Mouse (Mus musculus) common myeloid progenitor, adult 5-6 weeks (primary cell): ENCODE results near the gene Alad. TPM values are rescaled to one million over a fixed set of nuclear protein-coding genes. Genes with fewer than 3 reads are reported as not detected.
"Not testable (repeated sequence)": the region's sequence is repeated elsewhere in the genome, so short reads cannot be mapped to it uniquely, and the experiment has no call there.

Experiments
- ATAC-seq: replicated peaks from 2 replicates; pipeline ENCODE4 v1.8.0; 2016; ENCODE audit warnings: low read depth, mild to moderate bottlenecking, moderate TSS enrichment, inconsistent platforms; ENCODE audit not compliant: poor library complexity, severe bottlenecking
- total RNA-seq: library from RNA; stranded (forward); fragments of 200-1000, 187-1606 nt; gene quantifications from 2 replicates; pipeline ENCODE4 v1.2.3, GENCODE M21; 2017

Gene Alad
- total RNA-seq, 1 experiment from 2014 or later, result 54.8 TPM

GRCm38 (mm10) chr4:62492682-62493081 is 27.0 kb downstream of the Alad start:
- ATAC-seq, result no peak

- no peak for ATAC-seq
These were observed 31.8 kb downstream of the Alad start for GRCm38 (mm10) chr4:62487914-62488313.

- no peak for ATAC-seq
These were observed 32.5 kb downstream of the Alad start for GRCm38 (mm10) chr4:62487172-62487571.

GRCm38 (mm10) chr4:62486162-62486696 is 33.5 kb downstream of the Alad start:
- ATAC-seq, result no peak

GRCm38 (mm10) chr4:62485450-62486161 is 34.1 kb downstream of the Alad start:
- ATAC-seq, result no peak

- ATAC-seq, result peak; percentile 22; the same call in 1 of the 2 replicates
These were observed 34.8 kb downstream of the Alad start for GRCm38 (mm10) chr4:62484928-62485327.

- ATAC-seq, result peak; percentile 80
These were observed 38.8 kb downstream of the Alad start for GRCm38 (mm10) chr4:62480709-62481605.

GRCm38 (mm10) chr4:62479937-62480708 is 39.6 kb downstream of the Alad start, which contains the start of gene Bspry:
Gene Bspry (plus strand): TSS chr4:62480053.
- ATAC-seq, result peak; percentile 48

- not testable (repeated sequence) for ATAC-seq
These were observed 40.2 kb downstream of the Alad start for GRCm38 (mm10) chr4:62479593-62479936.

- ATAC-seq, result no peak
These were observed 42.0 kb downstream of the Alad start for GRCm38 (mm10) chr4:62477542-62478244.

GRCm38 (mm10) chr4:62475793-62476192 is 43.9 kb downstream of the Alad start:
- no peak for ATAC-seq

- ATAC-seq, result no peak
These were observed 44.6 kb downstream of the Alad start for GRCm38 (mm10) chr4:62475131-62475530.

GRCm38 (mm10) chr4:62472071-62472470 is 47.6 kb downstream of the Alad start:
- ATAC-seq, result no peak

GRCm38 (mm10) chr4:62470598-62471051 is 49.1 kb downstream of the Alad start, which contains the start of gene Wdr31:
Gene Wdr31 (minus strand): TSS chr4:62470896.
- ATAC-seq, result peak; percentile 99

GRCm38 (mm10) chr4:62468158-62468557 is 51.6 kb downstream of the Alad start:
- ATAC-seq, result no peak

GRCm38 (mm10) chr4:62463124-62463523 is 56.6 kb downstream of the Alad start:
- no peak for ATAC-seq

- ATAC-seq, result no peak
These were observed 59.4 kb downstream of the Alad start for GRCm38 (mm10) chr4:62460348-62460747.
